Mouse (Mus musculus) myocyte (in vitro differentiated cells): ENCODE measurements at regions not wholly inside any gene's neighbourhood (a gene's known extent, or its start where the extent isn't known, plus 50 kb on each side); places are given as distances from the start of the nearest gene placed in this dataset.

ENCODE experiments used
- E2F4 ChIP-seq: IDR thresholded peaks from one replicate; pipeline ENCODE4 v1.6.1; 2011; ENCODE audit warnings: mild to moderate bottlenecking, control low read depth, moderate library complexity; ENCODE audit not compliant: insufficient read depth
- MAX ChIP-seq: IDR thresholded peaks from one replicate; pipeline ENCODE4 v1.6.1; 2011; ENCODE audit warnings: low read depth, mild to moderate bottlenecking, control low read depth
- MYOD1 ChIP-seq, 3 experiments: IDR thresholded peaks; one replicate each; pipeline ENCODE4 v1.6.1; 2011; ENCODE audit warnings: control low read depth in 2 of 3, low read depth in 2 of 3, mild to moderate bottlenecking in 2 of 3, moderate library complexity in 1 of 3; ENCODE audit not compliant: insufficient read length in 2 of 3, control insufficient read depth in 1 of 3
- MYOG ChIP-seq, 3 experiments: IDR thresholded peaks; one replicate each; pipeline ENCODE4 v1.6.1; 2011; ENCODE audit warnings: control low read depth in 2 of 3, low read depth in 2 of 3, mild to moderate bottlenecking in 2 of 3; ENCODE audit not compliant: insufficient read length in 2 of 3, control insufficient read depth in 1 of 3, insufficient read depth in 1 of 3
- POLR2A ChIP-seq: IDR thresholded peaks from one replicate; pipeline ENCODE4 v1.6.1; 2011; ENCODE audit warnings: low read depth, mild to moderate bottlenecking, control low read depth, moderate library complexity; ENCODE audit not compliant: insufficient read length
- POLR2AphosphoS2 ChIP-seq: IDR thresholded peaks from one replicate; pipeline ENCODE4 v1.6.1; 2011; ENCODE audit warnings: low read depth, control low read depth; ENCODE audit not compliant: insufficient read length
- SRF ChIP-seq: IDR thresholded peaks from one replicate; pipeline ENCODE4 v1.6.1; 2011; ENCODE audit warnings: low read depth; ENCODE audit not compliant: control insufficient read depth, insufficient read length
- TCF12 ChIP-seq: IDR thresholded peaks from one replicate; pipeline ENCODE4 v1.6.1; 2011; ENCODE audit warnings: mild to moderate bottlenecking, control low read depth; ENCODE audit not compliant: poor library complexity, insufficient read depth, severe bottlenecking
- TCF3 ChIP-seq: IDR thresholded peaks from one replicate; pipeline ENCODE4 v1.6.1; 2011; ENCODE audit warnings: low read depth, control low read depth; ENCODE audit not compliant: insufficient read length
- USF1 ChIP-seq: IDR thresholded peaks from one replicate; pipeline ENCODE4 v1.6.1; 2011; ENCODE audit warnings: low read depth, mild to moderate bottlenecking, control low read depth, moderate library complexity

- TF ChIP-seq POLR2A (no peak), POLR2AphosphoS2 (no peak), USF1 (no peak), TCF3 (no peak), E2F4 (no peak), MAX (no peak), TCF12 (no peak), MYOD1 (IDR thresholded peaks at IDR 0.05; ENCODE audit: control insufficient read depth in 1 of 3, insufficient read length in 2 of 3, low read depth in 2 of 3) (no peak), SRF (no peak), MYOG (IDR thresholded peaks at IDR 0.05; ENCODE audit: control insufficient read depth in 1 of 3, insufficient read depth in 1 of 3, insufficient read length in 2 of 3, low read depth in 2 of 3) (no peak)
These were observed 108.5 kb upstream of the Fstl4 start for GRCm38 (mm10) chr11:52655720-52656474.
